Mouse (Mus musculus) CH12.LX (cell line): ENCODE measurements around the gene Prkaa2. TPM values are rescaled to one million over a fixed set of nuclear protein-coding genes. Genes with fewer than 3 reads are reported as not detected.

Source experiments
- DNase-seq: peaks from one replicate; pipeline ENCODE4 v3.0.0-alpha.2; 2013; ENCODE audit errors: extremely low read depth
- H3K27ac ChIP-seq: 2 replicates; pipeline ENCODE4 v1.5.1; 2012; ENCODE audit warnings: low read depth, mild to moderate bottlenecking, control low read depth, moderate library complexity; ENCODE audit not compliant: insufficient read depth
- H3K27me3 ChIP-seq: replicated peaks from 2 replicates; pipeline ENCODE3; 2012; ENCODE audit warnings: inconsistent platforms
- H3K36me3 ChIP-seq, 2 experiments: replicated peaks in 1 of 2; 2 replicates each; pipeline versions ENCODE3 to v1.6.1; 2012; ENCODE audit warnings: inconsistent platforms in 1 of 2, low read length in 1 of 2, mild to moderate bottlenecking in 1 of 2, mixed read lengths in 1 of 2, moderate library complexity in 1 of 2; ENCODE audit not compliant: control insufficient read depth in 1 of 2, insufficient read depth in 1 of 2
- H3K4me1 ChIP-seq, 2 experiments: 2 replicates each; pipeline ENCODE4 v1.6.1; 2012; ENCODE audit warnings: inconsistent platforms in 1 of 2, moderate library complexity in 1 of 2; ENCODE audit not compliant: insufficient read depth in 2 of 2, control insufficient read depth in 1 of 2
- H3K4me2 ChIP-seq: 2 replicates; pipeline ENCODE4 v1.6.1; 2012; ENCODE audit warnings: low read depth, mild to moderate bottlenecking, control low read depth; ENCODE audit not compliant: poor library complexity, insufficient read depth, severe bottlenecking
- H3K4me3 ChIP-seq, 3 experiments: fragments of 150-350 bp in 1 of 3; sonication (generic) in 1 of 3; replicated peaks in 1 of 3; 2 replicates each; pipeline versions ENCODE3 to v1.5.1; 2011 to 2012; ENCODE audit warnings: low read depth in 2 of 3, low read length in 2 of 3, mild to moderate bottlenecking in 2 of 3, moderate library complexity in 2 of 3, control low read depth in 1 of 3, improper control_type of control experiment in 1 of 3, inconsistent platforms in 1 of 3, mixed read lengths in 1 of 3; ENCODE audit not compliant: poor library complexity in 1 of 3
- H3K79me2 ChIP-seq: replicated peaks from 2 replicates; pipeline ENCODE4 v1.6.1; 2012; ENCODE audit warnings: mild to moderate bottlenecking, moderate library complexity; ENCODE audit not compliant: control insufficient read depth, poor library complexity, insufficient read depth, severe bottlenecking; ENCODE audit errors: extremely low read depth
- H3K9ac ChIP-seq: 2 replicates; pipeline ENCODE4 v1.6.1; 2012; ENCODE audit warnings: low read depth, mild to moderate bottlenecking, control low read depth, moderate library complexity; ENCODE audit not compliant: insufficient read depth
- H3K9me3 ChIP-seq: replicated peaks from 2 replicates; pipeline ENCODE3; 2012; ENCODE audit warnings: low read length, inconsistent platforms, mixed read lengths
- BHLHE40 ChIP-seq: IDR thresholded peaks from 2 replicates; pipeline ENCODE4 v1.6.1; 2011; ENCODE audit warnings: mild to moderate bottlenecking, low read depth, low read length, improper control_type of control experiment
- CHD1 ChIP-seq: IDR thresholded peaks from 2 replicates; pipeline ENCODE4 v1.6.1; 2012; ENCODE audit warnings: low read depth, low read length, improper control_type of control experiment, inconsistent platforms
- E2F4 ChIP-seq: IDR thresholded peaks from 2 replicates; pipeline ENCODE4 v1.6.1; 2011; ENCODE audit warnings: low read depth, low read length, improper control_type of control experiment; ENCODE audit not compliant: insufficient replicate concordance
- GABPA ChIP-seq: IDR thresholded peaks from 2 replicates; pipeline ENCODE4 v1.6.1; 2012; ENCODE audit warnings: low read depth, low read length, improper control_type of control experiment, inconsistent platforms; ENCODE audit not compliant: insufficient replicate concordance
- HCFC1 ChIP-seq: IDR thresholded peaks from 2 replicates; pipeline ENCODE4 v1.6.1; 2012; ENCODE audit warnings: low read depth, mild to moderate bottlenecking, inconsistent platforms, low read length, improper control_type of control experiment
- JUN ChIP-seq: IDR thresholded peaks from 2 replicates; pipeline ENCODE4 v1.6.1; 2011; ENCODE audit warnings: low read depth, mild to moderate bottlenecking, low read length, improper control_type of control experiment, moderate library complexity; ENCODE audit not compliant: insufficient read depth
- MAZ ChIP-seq: IDR thresholded peaks from 2 replicates; pipeline ENCODE4 v1.6.1; 2012; ENCODE audit warnings: low read depth, mild to moderate bottlenecking, inconsistent platforms, low read length, improper control_type of control experiment, moderate library complexity
- MEF2A ChIP-seq: IDR thresholded peaks from 2 replicates; pipeline ENCODE4 v1.6.1; 2014; ENCODE audit warnings: low read depth, mild to moderate bottlenecking, inconsistent platforms, low read length, improper control_type of control experiment, borderline replicate concordance
- POLR2A ChIP-seq: IDR thresholded peaks from 2 replicates; pipeline ENCODE4 v1.6.1; 2011; ENCODE audit warnings: low read depth, mild to moderate bottlenecking, improper control_type of control experiment, low read length
- RCOR1 ChIP-seq: conservative IDR thresholded peaks from 2 replicates; pipeline ENCODE4 v1.6.1; 2012; ENCODE audit warnings: low read depth, mild to moderate bottlenecking, inconsistent platforms, low read length, improper control_type of control experiment
- SMC3 ChIP-seq: IDR thresholded peaks from 2 replicates; pipeline ENCODE4 v1.6.1; 2011; ENCODE audit warnings: low read depth, low read length, improper control_type of control experiment
- UBTF ChIP-seq: IDR thresholded peaks from 2 replicates; pipeline ENCODE4 v1.6.1; 2012; ENCODE audit warnings: low read depth, mild to moderate bottlenecking, inconsistent platforms, low read length, improper control_type of control experiment, moderate library complexity
- ZKSCAN1 ChIP-seq: IDR thresholded peaks from 2 replicates; pipeline ENCODE4 v1.6.1; 2012; ENCODE audit warnings: low read depth, inconsistent platforms, low read length, improper control_type of control experiment, borderline replicate concordance
- ZMIZ1 ChIP-seq: IDR thresholded peaks from 2 replicates; pipeline ENCODE4 v1.6.1; 2012; ENCODE audit warnings: low read depth, mild to moderate bottlenecking, inconsistent platforms, low read length, improper control_type of control experiment
- ZNF384 ChIP-seq: IDR thresholded peaks from 2 replicates; pipeline ENCODE4 v1.6.1; 2012; ENCODE audit warnings: low read depth, low read length, improper control_type of control experiment, inconsistent platforms
- dilution Hi-C: fragments of 300-500 bp; cut with MboI; formaldehyde crosslinking; loops from 2 replicates; pipeline ENCODE4 v1.14.3; 2020; ENCODE audit warnings: low sequenced_read_pairs; ENCODE audit not compliant: extremely low pct_unique_long_range_greater_than_20kb, extremely low pct_ligation_motif_present
- in situ Hi-C: fragments of 300-500 bp; cut with MboI; formaldehyde crosslinking; loops from 3 replicates; pipeline ENCODE4 v1.14.3; 2019; ENCODE audit warnings: low sequenced_read_pairs, low pct_ligation_motif_present, low pct_unique_long_range_greater_than_20kb, mixed read lengths
- polyA plus RNA-seq: library from polyadenylated mRNA; unstranded; fragments of >175 nt; gene quantifications from 2 replicates; pipeline ENCODE4 v1.2.1, GENCODE M21; 2012; ENCODE audit warnings: low read depth; ENCODE audit not compliant: insufficient read length
- total RNA-seq, 2 experiments: library from RNA; depleted of rRNA; stranded (reverse); fragments of 300-350 nt in 1 of 2; fragments of >200 nt in 1 of 2; gene quantifications; 2 replicates each; pipeline ENCODE4 v1.2.3; 2012 to 2014

Prkaa2 gene
- total and polyA plus RNA-seq, 3 experiments = 0.23 to 0.68 (median 0.29) TPM

DNA sequence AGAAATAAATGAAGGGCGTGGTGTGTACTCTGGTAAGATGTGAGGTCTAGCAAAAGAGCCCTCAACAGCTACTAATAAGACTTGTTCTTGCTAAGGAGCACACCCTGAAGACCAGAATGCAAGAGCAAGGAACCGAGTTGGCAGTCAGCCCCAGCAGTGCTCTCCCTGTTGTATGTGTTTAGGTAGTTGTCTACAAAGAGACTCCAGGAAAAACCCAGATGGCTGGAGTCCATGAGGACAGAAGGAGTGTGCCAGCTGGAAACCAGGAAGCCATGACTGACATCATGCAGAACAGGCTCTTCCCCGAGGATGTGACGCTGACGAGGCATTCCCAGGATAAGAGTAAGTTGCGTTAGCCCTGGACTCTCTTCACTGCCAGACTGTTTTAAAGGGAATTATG lies 119.7 kb downstream of the Prkaa2 start:
- H3K27ac ChIP-seq = no peak overlapping the region
- H3K4me1 ChIP-seq = peaks cover 0 to 32% of the 10 kb centered on the region in 2 experiments; a peak in 2 of 4 replicates
- H3K9me3 ChIP-seq = no peaks in the 10 kb centered on the region
- no peak overlapping the region for H3K4me2 ChIP-seq
- in situ Hi-C loops = no loop called here
- TF ChIP-seq POLR2A = no peak
- TF ChIP-seq ZKSCAN1 = no peak
- TF ChIP-seq SMC3 = no peak
- TF ChIP-seq HCFC1 = no peak
- no peak for TF ChIP-seq RCOR1
- no peak for TF ChIP-seq CHD1
- TF ChIP-seq MAZ = no peak
- TF ChIP-seq E2F4 = no peak
- DNase-seq = no peak
- no peaks in the 10 kb centered on the region for H3K79me2 ChIP-seq
- no peak overlapping the region for H3K9ac ChIP-seq
- H3K4me3 ChIP-seq = no peak overlapping the region
- dilution Hi-C loops = no loop called here
- H3K27me3 ChIP-seq = no peaks in the 10 kb centered on the region
- H3K36me3 ChIP-seq = no peaks in the 10 kb centered on the region

DNA sequence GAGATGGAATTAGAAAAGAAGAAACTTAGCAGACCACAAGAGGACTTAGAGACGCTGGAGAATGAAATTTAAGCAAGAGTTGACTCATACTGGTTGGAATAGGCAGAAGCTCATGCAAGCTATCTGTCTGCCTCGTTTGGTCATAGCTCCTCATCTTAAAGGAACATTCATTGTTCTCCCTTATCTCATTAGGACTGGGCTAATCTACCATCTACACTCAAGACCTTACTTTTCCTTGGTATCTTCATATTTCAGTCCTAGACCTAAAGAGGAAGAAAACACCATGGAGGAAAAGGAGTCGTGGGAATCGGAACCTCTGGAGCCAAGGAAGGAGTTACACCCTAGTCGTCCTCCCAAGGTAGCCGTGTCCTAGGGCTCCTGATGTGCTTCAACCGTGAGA lies 121.0 kb downstream of the Prkaa2 start:
- no peak for DNase-seq
- no peaks in the 10 kb centered on the region for H3K27me3 ChIP-seq
- H3K79me2 ChIP-seq = no peaks in the 10 kb centered on the region
- TF ChIP-seq UBTF = no peak
- no peak for TF ChIP-seq BHLHE40
- no peak for TF ChIP-seq ZNF384
- no peak for TF ChIP-seq MEF2A
- TF ChIP-seq POLR2A = no peak
- TF ChIP-seq RCOR1 = no peak
- TF ChIP-seq ZMIZ1 = no peak
- no peak for TF ChIP-seq ZKSCAN1
- no peak for TF ChIP-seq GABPA
- no peak for TF ChIP-seq JUN
- H3K9ac ChIP-seq = no peak overlapping the region
- dilution Hi-C loops (no loop called here), in situ Hi-C loops (no loop called here)
- no peak overlapping the region for H3K4me3 ChIP-seq
- H3K36me3 ChIP-seq = no peaks in the 10 kb centered on the region
- H3K27ac ChIP-seq = no peak overlapping the region
- no peaks in the 10 kb centered on the region for H3K9me3 ChIP-seq
- H3K4me2 ChIP-seq = no peak overlapping the region
- H3K4me1 ChIP-seq = peaks cover 0 to 31% of the 10 kb centered on the region in 2 experiments; a peak in 2 of 4 replicates
